Mouse (Mus musculus): Measurements from ENCODE around the gene Pcp4. TPM values are rescaled to one million over a fixed set of nuclear protein-coding genes. Genes with fewer than 3 reads are reported as not detected.
A peak's percentile ranks its signal among the peaks of the same experiment; 100 is the strongest.

The Pcp4 gene
- polyA plus RNA-seq, 1 experiment from 2014 or later = 2.7 TPM

- no peak overlapping the region for H3K4me2 ChIP-seq (ENCODE audit: low read length)
- peaks cover 9 to 15% of the 10 kb centered on the region in 2 experiments for H3K4me1 ChIP-seq (ENCODE audit: control insufficient read depth in 2 of 2, insufficient read depth in 2 of 2, low read length in 2 of 2)
- no peaks in the 10 kb centered on the region for H3K36me3 ChIP-seq (ENCODE audit: control insufficient read depth, insufficient read depth, low read length)
- H3K27ac ChIP-seq (replicated peaks in 1 of 2; ENCODE audit: control insufficient read depth in 1 of 2, insufficient read depth in 1 of 2, low read depth in 2 of 2, low read length in 2 of 2) = no peak overlapping the region
- H3K9me3 ChIP-seq (ENCODE audit: control insufficient read depth, low read length) = no peaks in the 10 kb centered on the region
- 50% methylated on average over 4 of the region's 4 CpGs for WGBS
- no peak for ATAC-seq (ENCODE audit: insufficient number of reproducible peaks, insufficient read depth, low FRiP score, low read depth)
- H3K4me3 ChIP-seq (ENCODE audit: control insufficient read depth in 1 of 2, insufficient read depth in 1 of 2, low read depth in 1 of 2, low read length in 2 of 2) = no peak overlapping the region
- H3K27me3 ChIP-seq (ENCODE audit: control insufficient read depth, insufficient read depth, low read length) = 0 out of 2 replicates have a peak, but pooled peaks cover 3% of the 10 kb centered on the region
- no peak overlapping the region for H3K9ac ChIP-seq (ENCODE audit: low read length)
Measured at GRCm38 (mm10) chr16:96468011-96468410, 605 bp downstream of the Pcp4 start.

GRCm38 (mm10) chr16:96468698-96469097, 1.3 kb downstream of the Pcp4 start:
- peak; percentile 46; the same call in 1 of the 2 replicates for ATAC-seq (ENCODE audit: insufficient number of reproducible peaks, insufficient read depth, low FRiP score, low read depth)
- Histone ChIP-seq H3K27ac (replicated peaks in 1 of 2; ENCODE audit: control insufficient read depth in 1 of 2, insufficient read depth in 1 of 2, low read depth in 2 of 2, low read length in 2 of 2) (no peak overlapping the region), H3K36me3 (ENCODE audit: control insufficient read depth, insufficient read depth, low read length) (no peaks in the 10 kb centered on the region), H3K4me1 (ENCODE audit: control insufficient read depth in 2 of 2, insufficient read depth in 2 of 2, low read length in 2 of 2) (peaks cover 9 to 15% of the 10 kb centered on the region in 2 experiments), H3K9me3 (ENCODE audit: control insufficient read depth, low read length) (no peaks in the 10 kb centered on the region), H3K27me3 (ENCODE audit: control insufficient read depth, insufficient read depth, low read length) (0 out of 2 replicates have a peak, but pooled peaks cover 3% of the 10 kb centered on the region), H3K4me2 (ENCODE audit: low read length) (no peak overlapping the region), H3K4me3 (ENCODE audit: control insufficient read depth in 1 of 2, insufficient read depth in 1 of 2, low read depth in 1 of 2, low read length in 2 of 2) (no peak overlapping the region), H3K9ac (ENCODE audit: low read length) (no peak overlapping the region)
- 77% methylated on average over 4 of the region's 4 CpGs for WGBS

GRCm38 (mm10) chr16:96469640-96470039, 2.2 kb downstream of the Pcp4 start:
- Histone ChIP-seq H3K27ac (replicated peaks in 1 of 2; ENCODE audit: control insufficient read depth in 1 of 2, insufficient read depth in 1 of 2, low read depth in 2 of 2, low read length in 2 of 2) (no peak overlapping the region), H3K4me3 (ENCODE audit: control insufficient read depth in 1 of 2, insufficient read depth in 1 of 2, low read depth in 1 of 2, low read length in 2 of 2) (no peak overlapping the region), H3K4me2 (ENCODE audit: low read length) (no peak overlapping the region), H3K4me1 (ENCODE audit: control insufficient read depth in 2 of 2, insufficient read depth in 2 of 2, low read length in 2 of 2) (peaks cover 9 to 15% of the 10 kb centered on the region in 2 experiments), H3K27me3 (ENCODE audit: control insufficient read depth, insufficient read depth, low read length) (0 out of 2 replicates have a peak, but pooled peaks cover 3% of the 10 kb centered on the region), H3K36me3 (ENCODE audit: control insufficient read depth, insufficient read depth, low read length) (no peaks in the 10 kb centered on the region), H3K9me3 (ENCODE audit: control insufficient read depth, low read length) (no peaks in the 10 kb centered on the region), H3K9ac (ENCODE audit: low read length) (no peak overlapping the region)
- 55% methylated on average over 4 of the region's 4 CpGs for WGBS
- no peak for ATAC-seq (ENCODE audit: insufficient number of reproducible peaks, insufficient read depth, low FRiP score, low read depth)

GRCm38 (mm10) chr16:96472361-96472760, 5.0 kb downstream of the Pcp4 start:
- Histone ChIP-seq H3K4me3 (ENCODE audit: control insufficient read depth in 1 of 2, insufficient read depth in 1 of 2, low read depth in 1 of 2, low read length in 2 of 2) (no peak overlapping the region), H3K9ac (ENCODE audit: low read length) (no peak overlapping the region), H3K4me2 (ENCODE audit: low read length) (peak overlapping the region; percentile 47), H3K27ac (replicated peaks in 1 of 2; ENCODE audit: control insufficient read depth in 1 of 2, insufficient read depth in 1 of 2, low read depth in 2 of 2, low read length in 2 of 2) (peak overlapping the region; percentile 54 to 57; a peak in 3 of 4 replicates), H3K27me3 (ENCODE audit: control insufficient read depth, insufficient read depth, low read length) (no peaks in the 10 kb centered on the region), H3K9me3 (ENCODE audit: control insufficient read depth, low read length) (no peaks in the 10 kb centered on the region), H3K4me1 (ENCODE audit: control insufficient read depth in 2 of 2, insufficient read depth in 2 of 2, low read length in 2 of 2) (peaks cover 9 to 15% of the 10 kb centered on the region in 2 experiments), H3K36me3 (ENCODE audit: control insufficient read depth, insufficient read depth, low read length) (no peaks in the 10 kb centered on the region)
- ATAC-seq (ENCODE audit: insufficient number of reproducible peaks, insufficient read depth, low FRiP score, low read depth) = no peak
- WGBS = 9% methylated on average over 5 of the region's 5 CpGs

- peak overlapping the region; percentile 47 for H3K4me2 ChIP-seq (ENCODE audit: low read length)
- no peak overlapping the region for H3K9ac ChIP-seq (ENCODE audit: low read length)
- no peaks in the 10 kb centered on the region for H3K27me3 ChIP-seq (ENCODE audit: control insufficient read depth, insufficient read depth, low read length)
- no peak for ATAC-seq (ENCODE audit: insufficient number of reproducible peaks, insufficient read depth, low FRiP score, low read depth)
- H3K4me3 ChIP-seq (ENCODE audit: control insufficient read depth in 1 of 2, insufficient read depth in 1 of 2, low read depth in 1 of 2, low read length in 2 of 2) = no peak overlapping the region
- H3K9me3 ChIP-seq (ENCODE audit: control insufficient read depth, low read length) = no peaks in the 10 kb centered on the region
- peak overlapping the region; percentile 54 to 57; a peak in 3 of 4 replicates for H3K27ac ChIP-seq (replicated peaks in 1 of 2; ENCODE audit: control insufficient read depth in 1 of 2, insufficient read depth in 1 of 2, low read depth in 2 of 2, low read length in 2 of 2)
- no peaks in the 10 kb centered on the region for H3K36me3 ChIP-seq (ENCODE audit: control insufficient read depth, insufficient read depth, low read length)
- 20% methylated on average over 7 of the region's 7 CpGs for WGBS
- peaks cover 9 to 15% of the 10 kb centered on the region in 2 experiments for H3K4me1 ChIP-seq (ENCODE audit: control insufficient read depth in 2 of 2, insufficient read depth in 2 of 2, low read length in 2 of 2)
Measured at GRCm38 (mm10) chr16:96472816-96473215, 5.4 kb downstream of the Pcp4 start.

GRCm38 (mm10) chr16:96474185-96474584, 6.8 kb downstream of the Pcp4 start:
- Histone ChIP-seq H3K27ac (replicated peaks in 1 of 2; ENCODE audit: control insufficient read depth in 1 of 2, insufficient read depth in 1 of 2, low read depth in 2 of 2, low read length in 2 of 2) (no peak overlapping the region), H3K9ac (ENCODE audit: low read length) (no peak overlapping the region), H3K27me3 (ENCODE audit: control insufficient read depth, insufficient read depth, low read length) (no peaks in the 10 kb centered on the region), H3K9me3 (ENCODE audit: control insufficient read depth, low read length) (no peaks in the 10 kb centered on the region), H3K4me1 (ENCODE audit: control insufficient read depth in 2 of 2, insufficient read depth in 2 of 2, low read length in 2 of 2) (peaks cover 5 to 10% of the 10 kb centered on the region in 2 experiments; a peak in 3 of 4 replicates), H3K4me3 (ENCODE audit: control insufficient read depth in 1 of 2, insufficient read depth in 1 of 2, low read depth in 1 of 2, low read length in 2 of 2) (no peak overlapping the region), H3K4me2 (ENCODE audit: low read length) (no peak overlapping the region), H3K36me3 (ENCODE audit: control insufficient read depth, insufficient read depth, low read length) (no peaks in the 10 kb centered on the region)
- WGBS = 73% methylated on average over 3 of the region's 3 CpGs
- no peak for ATAC-seq (ENCODE audit: insufficient number of reproducible peaks, insufficient read depth, low FRiP score, low read depth)

- Histone ChIP-seq H3K36me3 (ENCODE audit: control insufficient read depth, insufficient read depth, low read length) (no peaks in the 10 kb centered on the region), H3K27ac (replicated peaks in 1 of 2; ENCODE audit: control insufficient read depth in 1 of 2, insufficient read depth in 1 of 2, low read depth in 2 of 2, low read length in 2 of 2) (no peak overlapping the region), H3K4me1 (ENCODE audit: control insufficient read depth in 2 of 2, insufficient read depth in 2 of 2, low read length in 2 of 2) (no peaks in the 10 kb centered on the region), H3K27me3 (ENCODE audit: control insufficient read depth, insufficient read depth, low read length) (no peaks in the 10 kb centered on the region), H3K9ac (ENCODE audit: low read length) (no peak overlapping the region), H3K4me3 (ENCODE audit: control insufficient read depth in 1 of 2, insufficient read depth in 1 of 2, low read depth in 1 of 2, low read length in 2 of 2) (no peak overlapping the region), H3K9me3 (ENCODE audit: control insufficient read depth, low read length) (no peaks in the 10 kb centered on the region), H3K4me2 (ENCODE audit: low read length) (no peak overlapping the region)
- ATAC-seq (ENCODE audit: insufficient number of reproducible peaks, insufficient read depth, low FRiP score, low read depth) = no peak
- WGBS = 81% methylated on average over 4 of the region's 4 CpGs
Measured at GRCm38 (mm10) chr16:96481791-96482190, 14.4 kb downstream of the Pcp4 start.

Data from heart, embryonic 14.5 days (tissue).